ENCODE assay signal across 9 mouse cellular contexts in the genomic region with DNA sequence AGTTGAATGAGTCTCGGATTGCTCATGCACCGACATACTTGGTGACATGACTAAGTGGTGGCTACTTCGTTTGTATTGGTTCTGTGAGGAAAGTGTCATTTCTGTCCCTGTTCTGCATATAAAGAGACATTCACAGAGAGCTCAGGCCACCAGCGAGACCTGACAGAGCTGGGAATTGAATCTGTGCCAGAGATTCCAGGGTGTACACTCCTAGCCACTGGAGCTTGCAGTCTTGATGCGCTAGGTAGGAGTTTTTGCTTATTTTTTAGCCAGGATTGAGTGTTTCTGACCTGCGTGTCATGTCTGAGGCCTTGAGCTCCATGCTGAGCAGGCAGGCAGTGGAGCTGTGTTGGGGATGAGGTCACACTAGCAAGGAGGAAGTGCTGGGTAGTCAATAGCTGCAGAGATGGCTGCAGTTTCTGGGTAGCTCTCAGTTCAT. TPM values are rescaled to one million over a fixed set of nuclear protein-coding genes. Genes with fewer than 3 reads are reported as not detected.
DNase-seq lines count a peak whose midpoint lies in the region; ATAC-seq and TF ChIP-seq lines count a peak whose summit lies in the region.
"Had no signal": no experiment of that assay in that cellular context is flagged by ENCODE, and none has a peak within 500 bp of the region (broad histone marks: within the 10 kb centered on the region; RNA-seq: fewer than 3 reads in every experiment).

No protein-coding gene starts in this region.

- no peak overlapping the region for H3K4me2 ChIP-seq in intestine, postnatal 0 days (replicated peaks; ENCODE audit: low read depth)
- no peak overlapping the region for H3K4me2 ChIP-seq in neural tube, embryonic 15.5 days

- WGBS in thymus, adult 2 months = 85% methylated on average over 6 of the region's 6 CpGs
- 53% methylated on average over 6 of the region's 6 CpGs for WGBS in intestine, postnatal 0 days
- WGBS in neural tube, embryonic 15.5 days = 54% methylated on average over 6 of the region's 6 CpGs

- DNase-seq in adrenal gland, adult (ENCODE audit: inconsistent age in 2 of 2, low spot score in 1 of 2) = peak; percentile 57 to 86
- DNase-seq in adrenal gland, adult 18-20 months (ENCODE audit: low spot score in 2 of 2) = no peak
- DNase-seq in thymus, adult 2 months = peak; percentile 26
- no peak for DNase-seq in thymus, adult 18-20 months
- DNase-seq in spleen, postnatal 10 days (ENCODE audit: low spot score in 2 of 2) = no peak
- no peak for DNase-seq in frontal cortex, postnatal 36 days (ENCODE audit: low spot score in 2 of 2)

- peak; percentile 29; the same call in 1 of the 2 replicates for ATAC-seq in intestine, postnatal 0 days
- no peak for ATAC-seq in neural tube, embryonic 15.5 days (ENCODE audit: low FRiP score)

- peaks cover 34% of the 10 kb centered on the region for H3K4me1 ChIP-seq in thymus, adult 2 months (replicated peaks; ENCODE audit: control insufficient read depth, insufficient read depth, low read length)
- H3K4me1 ChIP-seq in intestine, postnatal 0 days (replicated peaks; ENCODE audit: control insufficient read depth, insufficient read depth, low read length) = peaks cover 5% of the 10 kb centered on the region; the same call in 1 of the 2 replicates
- H3K4me1 ChIP-seq in neural tube, embryonic 15.5 days = peaks cover 21% of the 10 kb centered on the region

- no peaks in the 10 kb centered on the region for H3K36me3 ChIP-seq in thymus, adult 2 months (ENCODE audit: control insufficient read depth, insufficient read depth, low read length)
- H3K36me3 ChIP-seq in intestine, postnatal 0 days (ENCODE audit: control insufficient read depth, insufficient read depth) = no peaks in the 10 kb centered on the region; the same call in 1 of the 2 replicates
- no peaks in the 10 kb centered on the region for H3K36me3 ChIP-seq in neural tube, embryonic 15.5 days

- no peak for TF ChIP-seq POLR2A in thymus, adult 2 months (IDR thresholded peaks at IDR 0.05; ENCODE audit: control insufficient read depth, extremely low read depth, insufficient read depth, low read length, poor library complexity)

- TF ChIP-seq CTCF in thymus, adult 2 months (IDR thresholded peaks at IDR 0.05; ENCODE audit: borderline replicate concordance, control insufficient read depth, extremely low read depth, insufficient read depth, low read length, poor library complexity) = no peak
- TF ChIP-seq CTCF in intestine, postnatal 0 days (IDR thresholded peaks at IDR 0.05; ENCODE audit: low read depth) = no peak

- H3K27me3 ChIP-seq in thymus, adult 2 months (ENCODE audit: control insufficient read depth, insufficient read depth, low read length) = no peaks in the 10 kb centered on the region
- H3K27me3 ChIP-seq in intestine, postnatal 0 days (replicated peaks; ENCODE audit: control insufficient read depth, insufficient read depth, low read length) = no peaks in the 10 kb centered on the region
- no peaks in the 10 kb centered on the region for H3K27me3 ChIP-seq in neural tube, embryonic 15.5 days (replicated peaks)

- no peak overlapping the region for H3K27ac ChIP-seq in thymus, adult 2 months (ENCODE audit: control insufficient read depth, insufficient read depth, low read length)
- 0 out of 2 replicates have a peak overlapping the region, but pooled peaks have one; percentile 46 for H3K27ac ChIP-seq in intestine, postnatal 0 days (ENCODE audit: low read depth, low read length)
- peak overlapping the region; percentile 67; the same call in 1 of the 2 replicates for H3K27ac ChIP-seq in neural tube, embryonic 15.5 days (replicated peaks)

- no peak overlapping the region for H3K9ac ChIP-seq in intestine, postnatal 0 days (ENCODE audit: low read depth, low read length)
- no peak overlapping the region for H3K9ac ChIP-seq in neural tube, embryonic 15.5 days (replicated peaks)

- H3K4me3 ChIP-seq in thymus, adult 2 months (ENCODE audit: control insufficient read depth, insufficient read depth, low read length) = no peak overlapping the region
- H3K4me3 ChIP-seq in intestine, postnatal 0 days (ENCODE audit: low read depth, low read length) = no peak overlapping the region
- no peak overlapping the region for H3K4me3 ChIP-seq in neural tube, embryonic 15.5 days (replicated peaks)
- H3K4me3 ChIP-seq: erythroblast, embryonic 14.5 days had no signal

- H3K9me3 ChIP-seq in intestine, postnatal 0 days (ENCODE audit: control insufficient read depth) = no peaks in the 10 kb centered on the region
- H3K9me3 ChIP-seq in neural tube, embryonic 15.5 days (replicated peaks) = no peaks in the 10 kb centered on the region

RNA-seq across cellular contexts. Expression of a gene that starts 41.8 kb away (rescaled TPM):
- 10 to 100 TPM; 32.5 to 60.6 TPM for total RNA-seq in adrenal gland, adult 18-20 months (2021)
- polyA plus RNA-seq in thymus, adult 2 months (2012; rRNA removed) = 14.1 and 15.0 TPM in 2 replicates
- polyA plus RNA-seq in intestine, postnatal 0 days (2015; fragmentation: Nextera tagmentation; extraction: Ambion mirVana) = 32.8 and 37.5 TPM in 2 replicates
- polyA plus RNA-seq in neural tube, embryonic 15.5 days (2015; fragmentation: Nextera tagmentation; extraction: Ambion mirVana) = 10.6 and 19.5 TPM in 2 replicates
- polyA plus RNA-seq: erythroblast, embryonic 14.5 days had no signal

Comparison
In these comparisons a context has a peak if more than half of its experiments do, and no peak if none do; other contexts are left out.
1. DNase-seq: peak in adrenal gland, adult (2 of 2) and thymus, adult 2 months (single experiment); none in adrenal gland, adult 18-20 months (0 of 2), thymus, adult 18-20 months (0 of 2), spleen, postnatal 10 days (0 of 2) and frontal cortex, postnatal 36 days (0 of 2).